Mouse (Mus musculus) forebrain, embryonic 11.5 days (tissue): ENCODE data around the gene Map3k21. TPM values are rescaled to one million over a fixed set of nuclear protein-coding genes. Genes with fewer than 3 reads are reported as not detected.

Experiments used
- ATAC-seq: fragments of 200-750 bp; cut with Nextera tagmentation; replicated peaks from 2 replicates; pipeline ENCODE4 v1.8.0; 2017; ENCODE audit warnings: moderate TSS enrichment; ENCODE audit not compliant: low FRiP score
- DNase-seq: peaks from one replicate; pipeline ENCODE4 v3.0.0-alpha.2; 2017; ENCODE audit warnings: low spot score
- H3K27ac ChIP-seq: fragments of 300-500 bp; sonication (generic); 2 replicates; pipeline ENCODE4 v1.5.1; 2014; ENCODE audit warnings: low read depth, low read length
- H3K27me3 ChIP-seq: fragments of 300-500 bp; sonication (generic); 2 replicates; pipeline ENCODE4 v1.6.1; 2014; ENCODE audit warnings: mild to moderate bottlenecking, low read length, mixed read lengths; ENCODE audit not compliant: control insufficient read depth, insufficient read depth
- H3K36me3 ChIP-seq: fragments of 300-500 bp; sonication (generic); 2 replicates; pipeline ENCODE4 v1.6.1; 2014; ENCODE audit warnings: mild to moderate bottlenecking, low read length, moderate library complexity, mixed read lengths; ENCODE audit not compliant: control insufficient read depth, insufficient read depth
- H3K4me1 ChIP-seq: fragments of 300-500 bp; sonication (generic); replicated peaks from 2 replicates; pipeline ENCODE4 v1.6.1; 2014; ENCODE audit warnings: low read length, mixed read lengths; ENCODE audit not compliant: control insufficient read depth, insufficient read depth
- H3K4me2 ChIP-seq: fragments of 300-500 bp; sonication (generic); 2 replicates; pipeline ENCODE4 v1.6.1; 2014; ENCODE audit warnings: low read depth, mild to moderate bottlenecking, low read length, moderate library complexity, mixed read lengths; ENCODE audit not compliant: severe bottlenecking
- H3K4me3 ChIP-seq: fragments of 300-500 bp; sonication (generic); 2 replicates; pipeline ENCODE4 v1.5.1; 2014; ENCODE audit warnings: low read depth, low read length
- H3K9ac ChIP-seq: fragments of 300-500 bp; sonication (generic); 2 replicates; pipeline ENCODE4 v1.6.1; 2014; ENCODE audit warnings: low read length
- H3K9me3 ChIP-seq: fragments of 300-500 bp; sonication (generic); 2 replicates; pipeline ENCODE4 v1.6.1; 2016; ENCODE audit warnings: low read length, mixed read lengths; ENCODE audit not compliant: control insufficient read depth
- WGBS: fragments of 180-500 bp; shearing (Covaris S2); extraction: QIAGEN DNeasy Blood & Tissue Kit; methylation state at CpG from one replicate; pipeline ENCODE4 v1.1.7; 2014; 5-methylcytosine and 5-hydroxymethylcytosine counted together
- polyA plus RNA-seq: library from polyadenylated mRNA; unstranded; fragments of >200 nt; fragmentation: Nextera tagmentation; extraction: Ambion mirVana; gene quantifications from 2 replicates; pipeline ENCODE4 v1.2.1, GENCODE M21; 2014

Map3k21 gene
- polyA plus RNA-seq, 1 experiment from 2014 or later: 0.08 TPM

- WGBS: 75% methylated on average over 10 of the region's 10 CpGs
- Histone ChIP-seq H3K27me3 (no peaks in the 10 kb centered on the region), H3K4me1 (no peaks in the 10 kb centered on the region; the same call in 1 of the 2 replicates), H3K9me3 (no peaks in the 10 kb centered on the region), H3K27ac (no peak overlapping the region), H3K4me2 (no peak overlapping the region), H3K36me3 (no peaks in the 10 kb centered on the region), H3K4me3 (no peak overlapping the region), H3K9ac (no peak overlapping the region)
- DNase-seq (no peak), ATAC-seq (no peak)
Measured at GRCm38 (mm10) chr8:125920281-125920680, 10.0 kb downstream of the Map3k21 start.

DNA sequence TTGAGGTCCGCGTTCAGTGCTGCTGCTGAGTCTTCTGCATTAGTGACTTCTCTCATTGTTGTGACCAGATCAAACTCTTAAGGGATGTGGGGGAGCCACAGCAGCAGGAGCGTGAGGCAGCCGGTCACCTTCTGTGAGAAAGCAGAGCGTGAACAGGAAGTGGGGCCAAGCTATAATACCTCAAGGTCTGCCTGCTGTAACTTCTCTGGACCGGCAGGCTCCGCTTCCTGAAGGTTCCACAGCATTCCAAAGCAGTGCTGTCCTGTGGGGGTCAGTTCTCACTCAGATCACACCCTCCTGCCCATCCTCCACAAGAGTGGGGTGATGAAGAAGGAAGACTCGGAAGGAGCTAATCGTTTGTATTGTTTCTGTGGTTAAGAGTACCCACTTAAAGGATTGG is 10.5 kb downstream of the Map3k21 start:
- ATAC-seq (no peak), DNase-seq (no peak)
- Histone ChIP-seq H3K4me3 (no peak overlapping the region), H3K27me3 (no peaks in the 10 kb centered on the region), H3K36me3 (no peaks in the 10 kb centered on the region), H3K9me3 (no peaks in the 10 kb centered on the region), H3K4me2 (no peak overlapping the region), H3K4me1 (no peaks in the 10 kb centered on the region; the same call in 1 of the 2 replicates), H3K9ac (no peak overlapping the region), H3K27ac (no peak overlapping the region)
- WGBS: 84% methylated on average over 9 of the region's 9 CpGs

DNA sequence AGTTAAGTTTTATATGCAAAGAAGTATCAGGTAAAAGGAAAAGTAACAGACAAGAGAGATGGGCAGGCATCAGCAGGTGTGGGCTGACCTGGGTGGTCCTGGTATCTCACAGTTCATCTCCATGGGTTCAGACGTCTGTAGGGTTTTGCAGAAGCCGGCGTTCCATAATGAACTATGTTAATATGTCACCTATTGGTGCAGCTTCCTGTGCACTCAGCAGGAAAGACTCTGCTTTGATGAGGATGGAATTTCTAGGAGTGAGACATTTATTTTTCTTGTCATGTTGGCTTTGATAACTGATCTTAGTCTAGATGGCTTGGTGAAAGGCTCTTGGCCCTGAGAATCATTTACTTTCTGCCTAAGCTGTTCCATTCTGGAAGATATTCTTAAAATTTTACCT is 12.1 kb downstream of the Map3k21 start:
- DNase-seq (no peak), ATAC-seq (no peak)
- no peaks in the 10 kb centered on the region for H3K36me3 ChIP-seq
- no peak overlapping the region for H3K27ac ChIP-seq
- WGBS: 95% methylated on average over 3 of the region's 3 CpGs
- H3K4me2 ChIP-seq: no peak overlapping the region
- H3K9ac ChIP-seq: no peak overlapping the region
- no peaks in the 10 kb centered on the region for H3K27me3 ChIP-seq
- H3K4me3 ChIP-seq: no peak overlapping the region
- H3K9me3 ChIP-seq: no peaks in the 10 kb centered on the region
- H3K4me1 ChIP-seq: no peaks in the 10 kb centered on the region; the same call in 1 of the 2 replicates

DNA sequence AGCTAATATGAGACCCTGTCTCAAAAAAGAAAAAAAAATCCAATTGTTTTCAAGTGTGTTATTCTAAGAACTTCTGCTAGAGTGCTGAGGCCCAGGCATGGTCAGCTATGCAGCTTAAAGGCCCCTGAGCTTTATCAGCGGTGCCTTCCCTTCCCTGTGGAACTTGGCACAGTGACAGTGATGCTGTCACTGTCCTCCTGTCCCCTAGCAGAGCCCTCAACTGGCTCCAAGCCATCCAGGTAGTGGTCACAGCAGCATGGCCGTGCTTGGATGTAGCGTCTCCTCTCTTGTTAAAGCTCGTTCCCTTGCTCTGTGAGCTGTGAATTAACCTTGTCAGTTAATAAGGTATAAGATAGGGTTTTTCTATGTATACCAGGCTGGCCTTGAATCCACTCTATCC is 16.4 kb downstream of the Map3k21 start:
- Histone ChIP-seq H3K9ac (no peak overlapping the region), H3K4me2 (no peak overlapping the region), H3K27ac (no peak overlapping the region), H3K4me3 (no peak overlapping the region), H3K27me3 (no peaks in the 10 kb centered on the region), H3K9me3 (no peaks in the 10 kb centered on the region), H3K4me1 (no peaks in the 10 kb centered on the region), H3K36me3 (no peaks in the 10 kb centered on the region)
- DNase-seq: no peak
- 83% methylated on average over 4 of the region's 4 CpGs for WGBS
- no peak for ATAC-seq

DNA sequence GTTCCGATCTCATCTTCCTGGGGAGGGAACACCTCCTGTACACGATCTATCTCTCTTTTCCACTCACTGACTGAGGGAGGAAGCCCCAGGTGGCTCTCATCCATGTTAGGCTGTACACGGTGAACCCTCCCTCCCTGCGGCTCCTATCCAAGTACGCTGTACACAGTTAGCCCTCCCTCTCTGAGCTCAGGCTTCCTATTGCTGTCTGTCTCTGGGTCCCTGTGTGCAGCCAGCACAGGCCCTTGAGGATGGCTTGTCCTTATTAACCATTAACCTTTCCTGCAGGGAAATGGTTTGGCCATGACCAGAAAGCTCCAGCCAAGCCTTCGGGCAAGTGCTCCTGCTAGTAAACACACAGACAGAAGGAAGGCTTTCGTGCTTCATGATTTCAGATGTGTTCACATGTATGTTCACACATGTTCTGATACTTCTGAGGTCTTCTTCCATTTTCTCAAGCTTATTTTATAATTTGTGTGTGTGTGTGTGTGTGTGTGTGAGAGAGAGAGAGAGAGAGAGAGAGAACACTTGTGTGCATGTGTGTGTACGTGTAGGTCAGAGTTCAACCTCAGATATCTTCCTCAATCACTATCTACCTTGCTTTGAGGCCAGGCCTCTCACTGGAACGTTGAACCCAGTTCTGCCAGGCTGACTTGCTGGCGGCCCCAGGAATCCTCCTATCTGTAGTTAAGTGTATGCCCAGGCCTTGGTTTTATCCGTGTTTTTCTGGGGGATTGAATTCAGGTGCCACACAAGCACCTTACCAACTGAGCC is 20.2 kb downstream of the Map3k21 start:
- Histone ChIP-seq H3K4me3 (no peak overlapping the region), H3K9me3 (no peaks in the 10 kb centered on the region), H3K27ac (no peak overlapping the region), H3K9ac (no peak overlapping the region), H3K27me3 (no peaks in the 10 kb centered on the region), H3K4me1 (no peaks in the 10 kb centered on the region), H3K36me3 (no peaks in the 10 kb centered on the region), H3K4me2 (no peak overlapping the region)
- DNase-seq (no peak), ATAC-seq (no peak)
- WGBS: 91% methylated on average over 11 of the region's 11 CpGs

DNA sequence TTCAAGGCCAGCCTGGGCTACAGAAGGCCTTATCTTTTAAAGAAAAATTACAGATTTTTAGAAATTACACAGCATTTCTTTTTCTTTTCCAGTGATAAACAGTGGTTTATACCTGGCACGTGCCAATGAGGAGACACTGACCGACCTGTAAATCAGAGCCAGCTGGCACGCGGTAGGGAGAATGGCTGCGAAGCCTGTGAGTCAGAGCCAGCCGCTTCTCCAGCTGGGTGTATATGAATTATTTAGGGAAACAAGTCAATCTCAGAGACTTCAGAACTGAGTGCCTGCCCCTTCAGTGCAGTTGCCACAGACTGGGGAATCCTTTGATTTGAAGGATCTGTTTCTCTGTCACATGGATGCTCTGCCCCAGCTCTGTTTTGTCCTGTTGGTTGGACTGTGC is 21.6 kb downstream of the Map3k21 start:
- ATAC-seq: no peak
- Histone ChIP-seq H3K9ac (no peak overlapping the region), H3K4me1 (no peaks in the 10 kb centered on the region), H3K27ac (no peak overlapping the region), H3K9me3 (no peaks in the 10 kb centered on the region), H3K27me3 (no peaks in the 10 kb centered on the region), H3K4me3 (no peak overlapping the region), H3K36me3 (no peaks in the 10 kb centered on the region), H3K4me2 (no peak overlapping the region)
- no peak for DNase-seq
- WGBS: 93% methylated on average over 6 of the region's 6 CpGs

DNA sequence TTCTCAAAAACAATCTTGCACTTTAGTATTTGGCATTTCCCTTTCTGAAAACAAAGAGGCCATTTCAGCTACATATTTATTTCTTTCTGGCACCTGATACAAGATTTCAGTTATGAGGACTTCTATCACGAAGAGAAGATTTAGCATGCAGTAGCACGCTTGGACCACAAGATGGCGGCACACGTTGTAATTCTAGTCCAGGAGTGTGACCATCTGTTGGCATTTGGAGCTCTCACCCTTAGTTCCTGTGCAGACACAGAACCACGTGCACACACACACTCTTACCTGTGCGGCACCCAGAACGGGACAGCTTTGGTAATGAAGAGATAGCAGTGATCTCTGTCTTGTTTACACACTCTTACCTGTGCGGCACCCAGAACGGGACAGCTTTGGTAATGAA is 25.4 kb downstream of the Map3k21 start:
- 53% methylated on average over 9 of the region's 9 CpGs for WGBS
- Histone ChIP-seq H3K27me3 (no peaks in the 10 kb centered on the region), H3K9ac (no peak overlapping the region), H3K27ac (no peak overlapping the region), H3K4me2 (no peak overlapping the region), H3K36me3 (no peaks in the 10 kb centered on the region), H3K4me1 (no peaks in the 10 kb centered on the region), H3K4me3 (no peak overlapping the region), H3K9me3 (no peaks in the 10 kb centered on the region)
- DNase-seq (peak; percentile 75), ATAC-seq (no peak)

GRCm38 (mm10) chr8:125944511-125944910 is 34.3 kb downstream of the Map3k21 start:
- no peaks in the 10 kb centered on the region for H3K36me3 ChIP-seq
- H3K4me3 ChIP-seq: no peak overlapping the region
- no peaks in the 10 kb centered on the region for H3K27me3 ChIP-seq
- H3K4me2 ChIP-seq: no peak overlapping the region
- no peak overlapping the region for H3K9ac ChIP-seq
- no peak overlapping the region for H3K27ac ChIP-seq
- no peaks in the 10 kb centered on the region for H3K9me3 ChIP-seq
- no peaks in the 10 kb centered on the region for H3K4me1 ChIP-seq
- DNase-seq: no peak
- 90% methylated on average over 4 of the region's 4 CpGs for WGBS
- ATAC-seq: no peak

DNA sequence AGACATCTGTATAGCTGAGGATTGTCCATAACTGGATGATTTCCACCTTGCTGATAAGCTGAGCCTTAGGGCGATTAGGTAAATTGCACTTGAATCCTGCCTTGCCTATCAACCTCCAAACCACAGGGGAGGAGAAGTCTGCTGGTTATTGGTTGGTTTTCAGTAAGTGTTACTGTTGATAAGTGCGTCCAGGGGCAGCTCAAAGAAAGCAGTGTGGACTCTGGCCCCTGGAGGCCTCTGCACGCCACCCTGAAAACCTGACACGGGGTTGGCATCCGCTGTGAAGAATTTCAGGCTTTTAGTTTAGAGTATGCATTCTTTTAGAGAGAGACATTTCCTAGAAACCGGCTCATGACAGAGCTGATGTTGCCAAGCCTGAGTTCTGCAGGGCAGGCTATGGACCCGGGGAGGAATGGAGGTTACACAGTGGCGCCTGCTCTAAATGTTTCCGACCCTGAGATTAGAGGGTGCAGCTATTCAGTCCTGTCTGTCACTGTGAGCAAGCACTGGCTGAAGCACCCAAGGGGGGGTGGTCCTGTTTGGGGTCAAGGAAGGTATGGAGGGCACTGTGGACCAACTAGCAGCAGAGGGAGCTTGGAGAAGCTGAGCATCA is 38.6 kb downstream of the Map3k21 start:
- Histone ChIP-seq H3K9me3 (no peaks in the 10 kb centered on the region), H3K9ac (no peak overlapping the region), H3K4me3 (no peak overlapping the region), H3K4me2 (no peak overlapping the region), H3K27me3 (no peaks in the 10 kb centered on the region), H3K27ac (no peak overlapping the region), H3K4me1 (no peaks in the 10 kb centered on the region), H3K36me3 (no peaks in the 10 kb centered on the region)
- WGBS: 87% methylated on average over 9 of the region's 9 CpGs
- ATAC-seq: no peak
- no peak for DNase-seq
